Mouse (Mus musculus): ENCODE measurements around the gene Eif2ak4. TPM values are rescaled to one million over a fixed set of nuclear protein-coding genes. Genes with fewer than 3 reads are reported as not detected.

Eif2ak4 gene
- polyA plus RNA-seq, 1 experiment from 2014 or later, result 13.0 TPM

- 91% methylated on average over 6 of the region's 6 CpGs for WGBS
- no peak overlapping the region for H3K4me2 ChIP-seq (ENCODE audit: low read depth)
- peaks cover 6% of the 10 kb centered on the region; the same call in 1 of the 2 replicates for H3K4me1 ChIP-seq (ENCODE audit: control insufficient read depth, insufficient read depth, low read length)
- no peak for ATAC-seq (ENCODE audit: insufficient read depth, low FRiP score, low TSS enrichment)
- H3K27me3 ChIP-seq (ENCODE audit: control insufficient read depth, insufficient read depth, low read length), result no peaks in the 10 kb centered on the region
- no peak overlapping the region for H3K27ac ChIP-seq (ENCODE audit: low read depth, low read length)
- no peak overlapping the region for H3K4me3 ChIP-seq (ENCODE audit: low read depth, low read length)
- no peak overlapping the region for H3K9ac ChIP-seq (ENCODE audit: low read length)
- DNase-seq (ENCODE audit: low spot score), result no peak
- no peaks in the 10 kb centered on the region for H3K36me3 ChIP-seq (ENCODE audit: control insufficient read depth, insufficient read depth, low read length)
- no peaks in the 10 kb centered on the region for H3K9me3 ChIP-seq (ENCODE audit: control insufficient read depth, low read length)
These were observed 110.1 kb downstream of the Eif2ak4 start for GRCm38 (mm10) chr2:118498476-118498875.

DNA sequence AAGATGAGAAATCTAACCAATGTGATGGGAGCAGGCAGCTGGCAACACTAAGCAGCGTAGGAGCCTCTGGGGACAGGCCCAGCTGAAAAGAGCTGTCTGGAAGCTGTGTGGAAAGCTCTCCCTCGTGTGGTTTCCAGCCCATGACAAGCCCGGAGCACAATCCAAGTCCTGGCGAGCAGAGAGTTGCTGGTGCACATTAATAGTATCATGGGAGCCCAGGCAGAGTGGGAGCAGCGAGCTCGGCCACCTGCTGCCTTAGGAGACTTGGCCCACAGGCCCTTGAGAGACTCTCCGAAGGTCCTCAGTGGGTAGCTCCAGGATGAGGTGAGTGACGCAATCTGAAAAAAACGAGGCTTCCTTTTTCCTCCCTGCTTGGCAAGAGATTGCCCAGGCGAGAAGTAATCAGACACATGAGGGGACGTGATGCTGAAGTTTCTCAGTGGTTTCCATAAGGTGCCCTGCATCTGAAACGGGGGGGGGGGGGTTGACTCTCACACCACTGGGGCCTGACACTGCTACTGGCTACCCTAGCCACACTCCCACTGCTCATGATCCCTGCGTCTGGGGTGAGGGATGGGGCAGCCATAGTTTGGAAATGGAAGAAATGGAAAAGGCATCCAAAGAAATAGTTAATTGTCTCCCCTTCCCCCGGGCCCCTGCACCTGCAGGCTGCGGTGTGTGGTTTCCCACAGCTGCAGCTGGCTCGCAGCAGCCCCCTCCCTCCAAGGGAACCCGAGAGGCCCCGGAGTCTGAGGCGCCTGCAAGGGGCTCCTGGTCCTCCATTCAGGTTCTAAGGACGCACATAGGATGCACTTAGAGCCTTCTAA lies 110.9 kb downstream of the Eif2ak4 start:
- DNase-seq (ENCODE audit: low spot score) (no peak), ATAC-seq (ENCODE audit: insufficient read depth, low FRiP score, low TSS enrichment) (no peak)
- Histone ChIP-seq H3K9me3 (ENCODE audit: control insufficient read depth, low read length) (no peaks in the 10 kb centered on the region), H3K4me3 (ENCODE audit: low read depth, low read length) (no peak overlapping the region), H3K27me3 (ENCODE audit: control insufficient read depth, insufficient read depth, low read length) (no peaks in the 10 kb centered on the region), H3K4me1 (ENCODE audit: control insufficient read depth, insufficient read depth, low read length) (peaks cover 6% of the 10 kb centered on the region; the same call in 1 of the 2 replicates), H3K27ac (ENCODE audit: low read depth, low read length) (no peak overlapping the region), H3K36me3 (ENCODE audit: control insufficient read depth, insufficient read depth, low read length) (no peaks in the 10 kb centered on the region), H3K4me2 (ENCODE audit: low read depth) (no peak overlapping the region), H3K9ac (ENCODE audit: low read length) (no peak overlapping the region)
- 39% methylated on average over 20 of the region's 20 CpGs for WGBS

DNA sequence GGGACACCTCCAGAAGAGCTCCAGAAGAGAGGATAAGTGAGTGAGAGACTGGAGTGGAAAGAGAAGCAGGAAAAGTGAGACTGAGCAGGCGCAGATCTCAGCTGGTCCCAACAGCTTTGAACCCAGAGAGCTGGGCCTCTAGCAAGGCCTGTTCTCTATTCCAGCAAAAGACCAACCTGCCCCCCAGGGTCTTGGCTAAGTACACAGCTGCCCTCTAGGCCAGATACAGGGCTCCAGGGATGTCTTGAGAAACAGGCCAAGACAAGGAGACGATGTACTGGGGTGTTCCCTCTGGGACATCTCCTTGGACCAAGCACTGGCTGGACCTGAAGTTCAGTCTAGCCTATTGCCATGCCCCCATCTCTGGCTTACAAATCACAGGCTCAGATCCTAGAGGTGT lies 111.8 kb downstream of the Eif2ak4 start:
- no peak overlapping the region for H3K4me3 ChIP-seq (ENCODE audit: low read depth, low read length)
- H3K9ac ChIP-seq (ENCODE audit: low read length), result no peak overlapping the region
- 83% methylated on average over 2 of the region's 2 CpGs for WGBS
- H3K27ac ChIP-seq (ENCODE audit: low read depth, low read length), result no peak overlapping the region
- no peaks in the 10 kb centered on the region for H3K36me3 ChIP-seq (ENCODE audit: control insufficient read depth, insufficient read depth, low read length)
- peaks cover 6% of the 10 kb centered on the region; the same call in 1 of the 2 replicates for H3K4me1 ChIP-seq (ENCODE audit: control insufficient read depth, insufficient read depth, low read length)
- H3K27me3 ChIP-seq (ENCODE audit: control insufficient read depth, insufficient read depth, low read length), result no peaks in the 10 kb centered on the region
- no peak overlapping the region for H3K4me2 ChIP-seq (ENCODE audit: low read depth)
- ATAC-seq (ENCODE audit: insufficient read depth, low FRiP score, low TSS enrichment) (no peak), DNase-seq (ENCODE audit: low spot score) (no peak)
- H3K9me3 ChIP-seq (ENCODE audit: control insufficient read depth, low read length), result no peaks in the 10 kb centered on the region

- no peak for ATAC-seq (ENCODE audit: insufficient read depth, low FRiP score, low TSS enrichment)
- no peak for DNase-seq (ENCODE audit: low spot score)
- H3K4me3 ChIP-seq (ENCODE audit: low read depth, low read length), result no peak overlapping the region
- H3K4me2 ChIP-seq (ENCODE audit: low read depth), result no peak overlapping the region
- no peaks in the 10 kb centered on the region for H3K9me3 ChIP-seq (ENCODE audit: control insufficient read depth, low read length)
- WGBS, result 91% methylated on average over 7 of the region's 7 CpGs
- H3K9ac ChIP-seq (ENCODE audit: low read length), result no peak overlapping the region
- H3K36me3 ChIP-seq (ENCODE audit: control insufficient read depth, insufficient read depth, low read length), result no peaks in the 10 kb centered on the region
- peaks cover 10% of the 10 kb centered on the region for H3K4me1 ChIP-seq (ENCODE audit: control insufficient read depth, insufficient read depth, low read length)
- no peak overlapping the region for H3K27ac ChIP-seq (ENCODE audit: low read depth, low read length)
- no peaks in the 10 kb centered on the region for H3K27me3 ChIP-seq (ENCODE audit: control insufficient read depth, insufficient read depth, low read length)
These were observed 118.7 kb downstream of the Eif2ak4 start for GRCm38 (mm10) chr2:118507126-118507525.

- no peaks in the 10 kb centered on the region for H3K9me3 ChIP-seq (ENCODE audit: control insufficient read depth, low read length)
- no peaks in the 10 kb centered on the region for H3K36me3 ChIP-seq (ENCODE audit: control insufficient read depth, insufficient read depth, low read length)
- peak overlapping the region; percentile 51 for H3K9ac ChIP-seq (ENCODE audit: low read length)
- ATAC-seq (ENCODE audit: insufficient read depth, low FRiP score, low TSS enrichment) (no peak), DNase-seq (ENCODE audit: low spot score) (no peak)
- no peaks in the 10 kb centered on the region for H3K27me3 ChIP-seq (ENCODE audit: control insufficient read depth, insufficient read depth, low read length)
- H3K27ac ChIP-seq (ENCODE audit: low read depth, low read length), result peak overlapping the region; percentile 65
- no peak overlapping the region for H3K4me3 ChIP-seq (ENCODE audit: low read depth, low read length)
- WGBS, result 52% methylated on average over 8 of the region's 8 CpGs
- peaks cover 10% of the 10 kb centered on the region for H3K4me1 ChIP-seq (ENCODE audit: control insufficient read depth, insufficient read depth, low read length)
- H3K4me2 ChIP-seq (ENCODE audit: low read depth), result no peak overlapping the region; the same call in 1 of the 2 replicates
These were observed 121.4 kb downstream of the Eif2ak4 start for GRCm38 (mm10) chr2:118509688-118510446.

GRCm38 (mm10) chr2:118510447-118511310 lies 122.3 kb downstream of the Eif2ak4 start:
- Histone ChIP-seq H3K36me3 (ENCODE audit: control insufficient read depth, insufficient read depth, low read length) (no peaks in the 10 kb centered on the region), H3K4me2 (ENCODE audit: low read depth) (no peak overlapping the region; the same call in 1 of the 2 replicates), H3K27me3 (ENCODE audit: control insufficient read depth, insufficient read depth, low read length) (no peaks in the 10 kb centered on the region), H3K9me3 (ENCODE audit: control insufficient read depth, low read length) (no peaks in the 10 kb centered on the region), H3K9ac (ENCODE audit: low read length) (peak overlapping the region; percentile 51), H3K4me1 (ENCODE audit: control insufficient read depth, insufficient read depth, low read length) (peaks cover 10% of the 10 kb centered on the region), H3K27ac (ENCODE audit: low read depth, low read length) (peak overlapping the region; percentile 65), H3K4me3 (ENCODE audit: low read depth, low read length) (no peak overlapping the region)
- ATAC-seq (ENCODE audit: insufficient read depth, low FRiP score, low TSS enrichment) (peak; percentile 87), DNase-seq (ENCODE audit: low spot score) (peak; percentile 85)
- WGBS, result 35% methylated on average over 29 of the region's 29 CpGs

- Histone ChIP-seq H3K9ac (ENCODE audit: low read length) (no peak overlapping the region), H3K36me3 (ENCODE audit: control insufficient read depth, insufficient read depth, low read length) (no peaks in the 10 kb centered on the region), H3K4me3 (ENCODE audit: low read depth, low read length) (no peak overlapping the region), H3K4me2 (ENCODE audit: low read depth) (no peak overlapping the region), H3K4me1 (ENCODE audit: control insufficient read depth, insufficient read depth, low read length) (peaks cover 10% of the 10 kb centered on the region), H3K27me3 (ENCODE audit: control insufficient read depth, insufficient read depth, low read length) (no peaks in the 10 kb centered on the region), H3K27ac (ENCODE audit: low read depth, low read length) (no peak overlapping the region), H3K9me3 (ENCODE audit: control insufficient read depth, low read length) (no peaks in the 10 kb centered on the region)
- DNase-seq (ENCODE audit: low spot score), result no peak
- WGBS, result 64% methylated on average over 11 of the region's 11 CpGs
- no peak for ATAC-seq (ENCODE audit: insufficient read depth, low FRiP score, low TSS enrichment)
These were observed 123.5 kb downstream of the Eif2ak4 start for GRCm38 (mm10) chr2:118511779-118512417.

All from neural tube, embryonic 11.5 days (tissue).